Mouse (Mus musculus): ENCODE measurements around the gene Phf11d. TPM values are rescaled to one million over a fixed set of nuclear protein-coding genes. Genes with fewer than 3 reads are reported as not detected.

Phf11d gene
- polyA plus RNA-seq, 1 experiment: not detected

Other genes starting within 250 kb of the Phf11d start
- not detected for gene 1700129C05Rik, start 222.6 kb downstream of the Phf11d start, polyA plus RNA-seq (2012; fragmentation: generic; extraction: Trizol)
- not detected for gene Gm5142, start 186.7 kb downstream of the Phf11d start, polyA plus RNA-seq (2012; fragmentation: generic; extraction: Trizol)
- 10.5 TPM for gene Rcbtb1, start 164.3 kb downstream of the Phf11d start, polyA plus RNA-seq (2012; fragmentation: generic; extraction: Trizol)
- gene Gm6904, start 105.3 kb downstream of the Phf11d start, polyA plus RNA-seq (2012; fragmentation: generic; extraction: Trizol): not detected
- not detected for gene Phf11a, start 67.9 kb downstream of the Phf11d start, polyA plus RNA-seq (2012; fragmentation: generic; extraction: Trizol)
- gene Phf11b, start 24.1 kb downstream of the Phf11d start, polyA plus RNA-seq (2012; fragmentation: generic; extraction: Trizol): not detected
- 0.18 TPM for gene Phf11c, start 29.9 kb upstream of the Phf11d start, polyA plus RNA-seq (2012; fragmentation: generic; extraction: Trizol)
- gene Setdb2, start 75.4 kb upstream of the Phf11d start, polyA plus RNA-seq (2012; fragmentation: generic; extraction: Trizol): 2.9 TPM
- gene Cab39l, start 75.5 kb upstream of the Phf11d start, polyA plus RNA-seq (2012; fragmentation: generic; extraction: Trizol): 10.9 TPM
- 8.2 TPM for gene Cdadc1, start 232.5 kb upstream of the Phf11d start, polyA plus RNA-seq (2012; fragmentation: generic; extraction: Trizol)